Mouse (Mus musculus) liver, embryonic 11.5 days (tissue): ENCODE measurements at regions not wholly inside any gene's neighbourhood (a gene's known extent, or its start where the extent isn't known, plus 50 kb on each side); places are given as distances from the start of the nearest gene placed in this dataset.

Experiments used
- ATAC-seq: fragments of 200-750 bp; cut with Nextera tagmentation; replicated peaks from 2 replicates; pipeline ENCODE4 v1.8.0; 2017; ENCODE audit warnings: moderate number of reproducible peaks, mild to moderate bottlenecking, moderate TSS enrichment, moderate library complexity; ENCODE audit not compliant: low FRiP score
- DNase-seq: peaks from one replicate; pipeline ENCODE4 v3.0.0-alpha.2; 2017; ENCODE audit warnings: low spot score
- H3K27ac ChIP-seq: fragments of 300-500 bp; sonication (generic); 2 replicates; pipeline ENCODE4 v1.5.1; 2014; ENCODE audit warnings: mild to moderate bottlenecking, low read depth, low read length, control low read depth
- H3K27me3 ChIP-seq: fragments of 300-500 bp; sonication (generic); replicated peaks from 2 replicates; pipeline ENCODE4 v1.6.1; 2014; ENCODE audit warnings: low read length, mixed read lengths; ENCODE audit not compliant: control insufficient read depth, insufficient read depth
- H3K36me3 ChIP-seq: fragments of 300-500 bp; sonication (generic); 2 replicates; pipeline ENCODE4 v1.6.1; 2014; ENCODE audit warnings: mild to moderate bottlenecking, low read length, moderate library complexity, mixed read lengths; ENCODE audit not compliant: control insufficient read depth, insufficient read depth
- H3K4me1 ChIP-seq: fragments of 300-500 bp; sonication (generic); replicated peaks from 2 replicates; pipeline ENCODE4 v1.6.1; 2014; ENCODE audit warnings: low read length, mixed read lengths; ENCODE audit not compliant: control insufficient read depth, insufficient read depth
- H3K4me2 ChIP-seq: fragments of 300-500 bp; sonication (generic); 2 replicates; pipeline ENCODE4 v1.6.1; 2014; ENCODE audit warnings: mild to moderate bottlenecking, control low read depth, moderate library complexity
- H3K4me3 ChIP-seq: fragments of 300-500 bp; sonication (generic); 2 replicates; pipeline ENCODE4 v1.5.1; 2014; ENCODE audit warnings: low read depth, low read length, control low read depth
- H3K9ac ChIP-seq: fragments of 300-500 bp; sonication (generic); 2 replicates; pipeline ENCODE4 v1.6.1; 2014; ENCODE audit warnings: low read depth, low read length, control low read depth
- H3K9me3 ChIP-seq: fragments of 300-500 bp; sonication (generic); 2 replicates; pipeline ENCODE4 v1.6.1; 2016; ENCODE audit warnings: low read length, inconsistent platforms, mixed read lengths; ENCODE audit not compliant: control insufficient read depth
- WGBS: fragments of 180-500 bp; shearing (Covaris S2); extraction: QIAGEN DNeasy Blood & Tissue Kit; methylation state at CpG from one replicate; pipeline ENCODE4 v1.1.7; 2014; 5-methylcytosine and 5-hydroxymethylcytosine counted together

DNA sequence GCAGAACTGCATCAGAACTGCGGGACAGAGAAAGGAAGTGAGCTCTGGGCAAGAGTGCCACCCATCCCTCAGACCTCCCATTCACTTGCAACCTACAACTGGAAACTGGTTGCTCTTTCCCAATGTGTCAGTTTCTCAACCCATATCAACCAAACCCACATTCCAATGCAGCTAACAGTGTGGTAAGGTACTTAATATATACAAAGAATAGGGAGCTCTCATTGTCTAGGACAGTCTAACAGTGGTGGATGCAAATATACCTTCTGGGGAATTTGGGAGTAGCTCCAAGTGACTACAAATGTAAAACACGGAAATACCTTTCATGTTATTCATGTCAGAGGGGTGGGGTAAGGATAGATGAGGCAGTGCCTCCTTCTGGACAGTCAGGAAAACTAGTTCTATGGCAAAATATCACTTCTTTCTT, 171.0 kb upstream of the Smim15 start:
- Histone ChIP-seq H3K4me3 (no peak overlapping the region), H3K36me3 (no peaks in the 10 kb centered on the region), H3K9ac (no peak overlapping the region), H3K27me3 (no peaks in the 10 kb centered on the region), H3K4me2 (no peak overlapping the region), H3K27ac (no peak overlapping the region), H3K4me1 (no peaks in the 10 kb centered on the region), H3K9me3 (no peaks in the 10 kb centered on the region)
- DNase-seq = no peak
- no peak for ATAC-seq
- WGBS = 49% methylated on average over 2 of the region's 2 CpGs

DNA sequence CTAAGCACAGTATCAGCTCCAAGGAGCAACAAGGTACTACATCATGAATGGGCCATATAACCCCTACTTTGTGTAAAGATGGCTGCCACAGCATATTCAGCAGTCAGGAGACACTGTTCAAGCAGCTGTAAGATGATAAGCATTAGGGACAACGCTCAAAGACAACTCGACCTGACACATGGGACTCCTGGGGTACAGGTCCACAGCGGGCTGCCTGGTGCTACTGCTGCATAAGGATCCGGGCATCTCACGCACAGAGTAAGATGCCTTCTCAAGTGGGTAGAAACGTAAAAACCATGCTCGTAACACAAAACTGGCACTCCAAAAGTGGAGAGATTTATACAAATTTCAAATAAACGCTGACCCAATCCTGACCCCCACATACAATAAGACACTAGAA, 171.7 kb upstream of the Smim15 start:
- ATAC-seq = no peak
- Histone ChIP-seq H3K9me3 (no peaks in the 10 kb centered on the region), H3K27me3 (no peaks in the 10 kb centered on the region), H3K36me3 (no peaks in the 10 kb centered on the region), H3K27ac (no peak overlapping the region), H3K4me1 (no peaks in the 10 kb centered on the region), H3K9ac (no peak overlapping the region), H3K4me2 (no peak overlapping the region), H3K4me3 (no peak overlapping the region)
- WGBS = 83% methylated on average over 8 of the region's 8 CpGs
- DNase-seq = no peak

DNA sequence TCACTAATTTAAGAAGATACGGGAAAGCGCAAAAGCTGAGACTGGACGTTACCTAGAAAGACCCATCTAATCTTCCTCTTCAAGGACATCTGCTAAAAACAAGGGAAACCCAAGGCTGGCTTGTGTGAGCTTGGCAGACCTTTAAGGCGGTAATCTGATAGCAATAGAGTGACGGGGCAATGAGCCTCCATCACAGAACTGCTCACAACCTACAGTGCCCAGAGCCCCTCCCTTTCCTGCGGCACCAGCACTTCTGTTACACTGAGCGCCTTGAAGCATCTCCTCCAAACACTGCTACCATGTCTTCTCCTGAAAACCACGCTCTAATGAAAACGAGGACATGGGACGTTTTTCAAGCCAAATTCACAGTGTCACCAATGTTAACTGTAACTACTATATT, 172.1 kb upstream of the Smim15 start:
- DNase-seq (no peak), ATAC-seq (no peak)
- no peaks in the 10 kb centered on the region for H3K9me3 ChIP-seq
- no peak overlapping the region for H3K27ac ChIP-seq
- no peaks in the 10 kb centered on the region for H3K36me3 ChIP-seq
- no peak overlapping the region for H3K4me2 ChIP-seq
- H3K4me3 ChIP-seq = no peak overlapping the region
- no peaks in the 10 kb centered on the region for H3K4me1 ChIP-seq
- no peak overlapping the region for H3K9ac ChIP-seq
- 73% methylated on average over 10 of the region's 10 CpGs for WGBS
- H3K27me3 ChIP-seq = no peaks in the 10 kb centered on the region

DNA sequence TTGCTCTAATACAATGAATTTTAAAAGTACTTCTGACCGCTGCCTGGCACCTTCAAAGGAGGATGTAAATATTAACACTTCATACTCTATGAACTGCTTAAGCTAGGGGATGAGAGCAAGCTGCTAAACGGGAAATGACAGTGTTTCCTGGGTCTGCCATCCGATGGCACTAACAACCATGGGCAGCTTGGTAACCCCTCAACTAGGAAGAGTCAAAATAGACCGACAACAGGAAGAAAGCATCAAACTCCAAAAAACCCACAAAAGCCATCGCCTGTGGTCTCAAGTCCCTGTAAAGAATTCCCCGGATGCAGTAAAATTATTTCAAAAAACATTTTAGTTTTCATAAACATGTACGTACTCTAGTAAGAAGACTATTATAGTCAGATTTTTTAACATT, 175.3 kb upstream of the Smim15 start:
- H3K9me3 ChIP-seq = no peaks in the 10 kb centered on the region
- H3K4me2 ChIP-seq = no peak overlapping the region
- H3K4me3 ChIP-seq = no peak overlapping the region
- H3K36me3 ChIP-seq = no peaks in the 10 kb centered on the region
- WGBS = 62% methylated on average over 7 of the region's 7 CpGs
- no peak overlapping the region for H3K27ac ChIP-seq
- ATAC-seq (no peak), DNase-seq (no peak)
- no peak overlapping the region for H3K9ac ChIP-seq
- H3K27me3 ChIP-seq = no peaks in the 10 kb centered on the region
- peaks cover 6% of the 10 kb centered on the region; the same call in 1 of the 2 replicates for H3K4me1 ChIP-seq

DNA sequence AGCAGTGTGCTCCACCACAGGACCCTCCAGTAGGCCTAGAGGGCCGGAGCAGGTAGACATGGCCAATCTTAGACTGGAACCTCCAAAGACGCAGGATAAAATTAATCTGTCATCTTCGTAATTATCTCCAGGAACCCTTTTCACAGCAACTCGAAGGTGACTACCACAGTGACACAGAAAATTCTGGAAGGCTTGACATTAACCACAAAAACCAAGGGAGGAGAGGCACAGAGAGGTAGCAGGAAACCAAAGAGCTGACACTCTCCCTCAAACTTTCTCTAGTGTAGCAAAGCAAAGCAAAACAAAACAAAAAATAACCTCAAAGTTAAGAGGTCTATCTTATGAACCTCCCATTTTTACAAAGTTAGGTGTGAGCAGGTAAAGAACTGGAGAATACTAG, 177.4 kb upstream of the Smim15 start:
- H3K27ac ChIP-seq = no peak overlapping the region
- H3K9ac ChIP-seq = no peak overlapping the region
- H3K27me3 ChIP-seq = no peaks in the 10 kb centered on the region
- 74% methylated on average over 4 of the region's 4 CpGs for WGBS
- peaks cover 6% of the 10 kb centered on the region; the same call in 1 of the 2 replicates for H3K4me1 ChIP-seq
- ATAC-seq (no peak), DNase-seq (no peak)
- no peaks in the 10 kb centered on the region for H3K36me3 ChIP-seq
- H3K4me2 ChIP-seq = no peak overlapping the region
- H3K4me3 ChIP-seq = no peak overlapping the region
- no peaks in the 10 kb centered on the region for H3K9me3 ChIP-seq

DNA sequence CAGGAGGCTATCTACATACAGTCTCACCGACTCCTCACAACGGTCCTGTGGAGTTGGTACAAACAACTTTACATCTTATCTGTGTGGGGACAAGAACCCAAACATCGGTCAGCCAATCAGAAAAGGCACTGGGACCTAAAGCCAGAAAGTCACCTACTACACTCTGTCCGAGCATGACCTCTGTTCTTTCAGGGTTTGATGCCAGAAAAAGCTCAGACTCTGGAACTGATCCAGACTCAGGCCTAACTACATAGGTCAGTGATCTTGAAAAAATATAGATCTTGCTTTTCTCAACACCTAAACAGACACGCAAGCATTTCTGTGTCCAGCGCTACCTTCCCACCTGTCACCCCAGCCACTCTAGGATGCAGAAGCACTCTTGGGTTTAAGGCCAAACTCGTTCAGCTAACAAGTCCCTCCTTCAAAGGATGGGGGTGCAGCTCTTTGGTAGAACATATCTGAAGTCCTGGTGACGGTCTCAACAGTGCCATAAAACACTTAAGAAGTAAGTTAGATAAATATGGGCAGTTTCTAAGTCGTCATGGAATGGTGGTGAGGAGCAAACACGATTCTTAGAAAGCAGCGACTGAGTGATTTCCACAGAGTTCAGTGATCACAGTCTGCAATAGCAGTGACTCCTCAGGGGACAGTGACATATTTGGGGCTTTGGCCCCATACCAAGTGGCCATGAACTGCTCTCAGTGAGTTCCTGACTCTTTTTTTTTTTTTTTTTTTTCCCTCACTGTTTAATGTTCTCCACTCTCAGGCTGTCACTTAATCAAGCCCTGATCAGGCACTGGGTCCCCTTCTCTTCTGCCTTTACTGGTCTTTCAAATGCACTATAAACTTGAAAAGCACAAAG, 181.2 kb upstream of the Smim15 start:
- Histone ChIP-seq H3K4me2 (no peak overlapping the region), H3K9me3 (no peaks in the 10 kb centered on the region), H3K9ac (no peak overlapping the region), H3K4me1 (peaks cover 6% of the 10 kb centered on the region; the same call in 1 of the 2 replicates), H3K4me3 (no peak overlapping the region), H3K36me3 (no peaks in the 10 kb centered on the region), H3K27ac (no peak overlapping the region), H3K27me3 (no peaks in the 10 kb centered on the region)
- ATAC-seq = no peak
- WGBS = 69% methylated on average over 11 of the region's 11 CpGs
- DNase-seq = no peak

DNA sequence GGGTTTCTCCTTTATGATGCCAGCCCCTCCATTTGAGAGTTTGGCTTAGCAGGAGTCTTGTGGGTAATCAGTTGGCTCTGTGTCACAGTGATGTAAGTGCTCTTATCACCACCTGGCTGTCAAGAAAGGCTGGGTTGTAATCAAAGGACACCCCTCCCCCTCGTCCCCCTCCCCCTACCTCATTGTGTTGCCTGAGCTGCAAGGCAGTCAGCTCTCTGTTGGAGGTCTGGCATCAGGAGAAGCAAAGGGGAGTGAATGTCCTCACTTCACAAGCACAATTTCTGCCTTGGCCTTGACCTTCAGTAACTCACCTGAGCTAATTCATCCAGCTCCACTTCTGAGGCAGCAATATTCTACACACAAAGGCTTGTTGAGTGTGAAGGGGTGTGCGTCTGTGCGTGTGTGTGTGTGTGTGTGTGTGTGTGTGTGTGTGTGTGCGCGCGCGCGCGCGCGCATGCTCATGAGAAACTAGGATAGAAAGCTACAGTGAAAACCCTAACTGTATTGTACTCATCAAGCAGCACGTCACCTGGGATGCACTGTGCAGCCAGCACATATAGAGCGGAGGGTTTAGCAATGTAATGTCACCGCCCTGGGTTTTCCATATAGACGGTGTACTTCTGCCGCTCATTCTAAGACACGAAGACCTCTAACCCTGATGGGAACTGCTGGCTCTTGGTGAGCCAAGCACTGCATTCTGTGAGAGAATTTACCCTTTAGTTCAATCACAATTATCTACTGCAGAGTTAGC, 182.7 kb upstream of the Smim15 start:
- Histone ChIP-seq H3K4me1 (peaks cover 5% of the 10 kb centered on the region; the same call in 1 of the 2 replicates), H3K9ac (no peak overlapping the region), H3K27me3 (no peaks in the 10 kb centered on the region), H3K27ac (no peak overlapping the region), H3K9me3 (no peaks in the 10 kb centered on the region), H3K4me2 (no peak overlapping the region), H3K36me3 (no peaks in the 10 kb centered on the region), H3K4me3 (no peak overlapping the region)
- WGBS = 77% methylated on average over 17 of the region's 17 CpGs
- no peak for ATAC-seq
- DNase-seq = no peak

DNA sequence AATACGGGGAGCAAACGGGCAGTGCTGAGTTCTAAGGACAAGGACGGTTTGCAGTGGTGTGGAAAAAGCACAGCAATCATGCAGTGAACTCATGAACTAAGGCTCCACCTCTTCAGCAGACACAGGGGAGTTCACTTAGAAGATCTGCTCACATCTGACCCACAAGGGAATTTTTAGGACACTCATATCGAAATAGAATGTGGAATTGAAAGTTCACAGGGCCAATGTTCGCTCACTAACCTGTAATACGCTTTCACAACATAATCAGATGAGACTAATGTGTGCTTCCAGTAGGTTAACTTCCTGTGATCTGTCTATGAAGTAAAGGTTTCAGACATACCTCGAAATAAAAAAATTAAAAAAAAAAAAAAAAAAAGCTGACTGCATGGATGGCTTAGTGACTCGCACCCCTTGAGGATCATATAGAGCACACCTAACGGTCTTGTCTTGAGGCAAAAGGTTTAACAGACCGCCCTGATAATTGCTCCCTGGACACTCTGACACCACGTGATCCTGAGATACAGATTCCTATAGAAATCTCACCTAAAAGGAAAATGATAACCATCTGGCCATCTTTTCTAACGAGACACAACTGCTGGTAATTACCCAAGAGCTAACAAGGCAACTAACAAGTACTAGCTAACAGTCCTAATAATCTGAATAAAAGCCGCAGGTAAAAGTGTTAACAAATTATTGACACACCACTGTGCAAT, 187.0 kb upstream of the Smim15 start:
- H3K9me3 ChIP-seq = no peaks in the 10 kb centered on the region
- no peaks in the 10 kb centered on the region for H3K36me3 ChIP-seq
- no peak overlapping the region for H3K9ac ChIP-seq
- WGBS = 80% methylated on average over 13 of the region's 13 CpGs
- H3K4me2 ChIP-seq = no peak overlapping the region
- H3K4me3 ChIP-seq = no peak overlapping the region
- H3K27ac ChIP-seq = no peak overlapping the region
- H3K27me3 ChIP-seq = no peaks in the 10 kb centered on the region
- ATAC-seq (no peak), DNase-seq (no peak)
- no peaks in the 10 kb centered on the region; the same call in 1 of the 2 replicates for H3K4me1 ChIP-seq
